Mouse (Mus musculus) hindlimb bud, embryonic 11.5 days (tissue): ENCODE data around the gene Plin2.

Experiments used
- DNase-seq: peaks from one replicate; pipeline ENCODE4 v3.0.0-alpha.2; 2012; ENCODE audit warnings: low read depth, low spot score; ENCODE audit errors: extremely low spot score

Gene Plin2

GRCm38 (mm10) chr4:86669780-86670201 is at the start of gene Plin2:
Plin2 (minus strand) TSS chr4:86670060.
- DNase-seq: no peak

GRCm38 (mm10) chr4:86718878-86719577 is 49.2 kb upstream of the Plin2 start:
- DNase-seq: no peak

- no peak for DNase-seq
Observed at GRCm38 (mm10) chr4:86717176-86717575, 47.3 kb upstream of the Plin2 start.

- no peak for DNase-seq
Observed at GRCm38 (mm10) chr4:86715341-86715740, 45.5 kb upstream of the Plin2 start.

GRCm38 (mm10) chr4:86713518-86713917 is 43.7 kb upstream of the Plin2 start:
- DNase-seq: no peak

GRCm38 (mm10) chr4:86712751-86713195 is 42.9 kb upstream of the Plin2 start:
- no peak for DNase-seq

GRCm38 (mm10) chr4:86710666-86711215 is 40.9 kb upstream of the Plin2 start:
- DNase-seq: no peak

GRCm38 (mm10) chr4:86710034-86710650 is 40.3 kb upstream of the Plin2 start:
- no peak for DNase-seq

GRCm38 (mm10) chr4:86708801-86709200 is 38.9 kb upstream of the Plin2 start:
- DNase-seq: no peak

GRCm38 (mm10) chr4:86699161-86699865 is 29.5 kb upstream of the Plin2 start:
- no peak for DNase-seq

- DNase-seq: peak; percentile 57
Observed at GRCm38 (mm10) chr4:86696890-86697289, 27.0 kb upstream of the Plin2 start.

GRCm38 (mm10) chr4:86695081-86695480 is 25.2 kb upstream of the Plin2 start:
- DNase-seq: no peak

- DNase-seq: no peak
Observed at GRCm38 (mm10) chr4:86692931-86693330, 23.1 kb upstream of the Plin2 start.

- DNase-seq: no peak
Observed at GRCm38 (mm10) chr4:86691290-86691689, 21.4 kb upstream of the Plin2 start.

- no peak for DNase-seq
Observed at GRCm38 (mm10) chr4:86690768-86691167, 20.9 kb upstream of the Plin2 start.

GRCm38 (mm10) chr4:86690194-86690593 is 20.3 kb upstream of the Plin2 start:
- DNase-seq: no peak

GRCm38 (mm10) chr4:86689056-86689735 is 19.3 kb upstream of the Plin2 start:
- DNase-seq: no peak

- DNase-seq: no peak
Observed at GRCm38 (mm10) chr4:86686564-86686963, 16.7 kb upstream of the Plin2 start.

- DNase-seq: no peak
Observed at GRCm38 (mm10) chr4:86686009-86686366, 16.1 kb upstream of the Plin2 start.

- no peak for DNase-seq
Observed at GRCm38 (mm10) chr4:86685231-86686008, 15.6 kb upstream of the Plin2 start.
